Mouse (Mus musculus): ENCODE data around the gene Efcab2. TPM values are rescaled to one million over a fixed set of nuclear protein-coding genes. Genes with fewer than 3 reads are reported as not detected.

Efcab2 gene
- total RNA-seq, 2 experiments from 2014 or later, result 1.8 to 4.4 TPM

GRCm38 (mm10) chr1:178527547-178528361 is 121.9 kb downstream of the Efcab2 start:
- peak; percentile 53 for ATAC-seq (replicated peaks; ENCODE audit: low FRiP score, low TSS enrichment, poor library complexity, severe bottlenecking)

- no peak for ATAC-seq (replicated peaks; ENCODE audit: low FRiP score, low TSS enrichment, poor library complexity, severe bottlenecking)
These were observed 122.8 kb downstream of the Efcab2 start, which contains the start of gene Kif26b for GRCm38 (mm10) chr1:178528431-178529351. Gene Kif26b, plus strand, starts transcription at chr1:178529125.

GRCm38 (mm10) chr1:178529512-178530300 is 123.8 kb downstream of the Efcab2 start:
- no peak for ATAC-seq (replicated peaks; ENCODE audit: low FRiP score, low TSS enrichment, poor library complexity, severe bottlenecking)

GRCm38 (mm10) chr1:178530301-178531078 is 124.6 kb downstream of the Efcab2 start:
- ATAC-seq (replicated peaks; ENCODE audit: low FRiP score, low TSS enrichment, poor library complexity, severe bottlenecking), result peak; percentile 85

Other genes with a start within 250 kb of the Efcab2 start
- 10.2 and 10.6 TPM in 2 replicates for gene Desi2, start 218.7 kb upstream of the Efcab2 start, total RNA-seq (2014; fragmentation: Nextera tagmentation)
- 15.5 and 19.8 TPM in 2 replicates for gene Desi2, start 218.7 kb upstream of the Efcab2 start, total RNA-seq (2017)
- gene Cox20, start 87.0 kb upstream of the Efcab2 start, total RNA-seq (2014; fragmentation: Nextera tagmentation), result 205 and 307 TPM in 2 replicates
- 253 and 262 TPM in 2 replicates for gene Cox20, start 87.0 kb upstream of the Efcab2 start, total RNA-seq (2017)
- 517 and 688 TPM in 2 replicates for gene Hnrnpu, start 68.3 kb upstream of the Efcab2 start, total RNA-seq (2014; fragmentation: Nextera tagmentation)
- gene Hnrnpu, start 68.3 kb upstream of the Efcab2 start, total RNA-seq (2017), result 688 and 728 TPM in 2 replicates
- gene Kif26b, start 123.0 kb downstream of the Efcab2 start, total RNA-seq (2014; fragmentation: Nextera tagmentation), result 2.8 and 5.7 TPM in 2 replicates
- 1.2 and 3.7 TPM in 2 replicates for gene Kif26b, start 123.0 kb downstream of the Efcab2 start, total RNA-seq (2017)